Mouse (Mus musculus) gastrocnemius, adult 2 months (tissue): ENCODE results near the gene Cdh13. TPM values are rescaled to one million over a fixed set of nuclear protein-coding genes. Genes with fewer than 3 reads are reported as not detected.

Source experiments
- DNase-seq: peaks from one replicate; pipeline ENCODE4 v3.0.0; 2022
- H3K27ac ChIP-seq: fragments of 200-600 bp; 2 replicates; pipeline ENCODE4 v1.8.1; 2022; ENCODE audit warnings: mild to moderate bottlenecking
- H3K4me3 ChIP-seq: fragments of 200-600 bp; 2 replicates; pipeline ENCODE4 v1.8.1; 2022; ENCODE audit warnings: mild to moderate bottlenecking, moderate library complexity
- CTCF ChIP-seq: fragments of 200-600 bp; IDR thresholded peaks from 2 replicates; pipeline ENCODE4 v1.8.1; 2022; ENCODE audit warnings: antibody characterized with exemption, mild to moderate bottlenecking, moderate library complexity
- intact Hi-C: fragments of 180-260 bp; cut with DNase I; formaldehyde crosslinking; loops from one replicate; pipeline ENCODE4 v1.15.1; 2025
- total RNA-seq, 2 experiments: library from RNA; stranded (reverse); gene quantifications; 2 replicates each; pipeline ENCODE4 v1.2.3; 2021

The Cdh13 gene
- total RNA-seq, 2 experiments from 2014 or later = 88.3 to 104 TPM

DNA sequence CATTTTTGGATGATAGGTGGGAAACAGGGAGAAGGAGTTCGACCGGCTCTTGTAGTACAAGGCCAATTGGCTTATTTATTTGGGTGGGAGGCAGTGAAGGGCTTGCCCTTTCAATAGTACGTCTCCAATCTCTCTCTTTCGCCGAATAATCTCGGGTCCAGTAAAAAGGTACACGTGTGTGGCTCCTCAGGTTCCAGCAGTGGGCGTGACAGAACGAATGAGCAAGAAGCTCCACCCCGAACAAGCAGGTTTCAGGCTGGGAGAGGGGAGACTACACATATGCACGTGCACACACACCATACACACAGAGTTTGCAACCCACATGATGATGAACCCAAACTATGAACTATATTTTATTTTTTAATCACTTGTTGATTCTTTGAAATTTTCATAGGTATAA lies 653.9 kb downstream of the Cdh13 start:
- no peak overlapping the region for H3K4me3 ChIP-seq
- no peak for DNase-seq
- TF ChIP-seq CTCF = no peak
- intact Hi-C loops = no loop called here
- H3K27ac ChIP-seq = no peak overlapping the region

DNA sequence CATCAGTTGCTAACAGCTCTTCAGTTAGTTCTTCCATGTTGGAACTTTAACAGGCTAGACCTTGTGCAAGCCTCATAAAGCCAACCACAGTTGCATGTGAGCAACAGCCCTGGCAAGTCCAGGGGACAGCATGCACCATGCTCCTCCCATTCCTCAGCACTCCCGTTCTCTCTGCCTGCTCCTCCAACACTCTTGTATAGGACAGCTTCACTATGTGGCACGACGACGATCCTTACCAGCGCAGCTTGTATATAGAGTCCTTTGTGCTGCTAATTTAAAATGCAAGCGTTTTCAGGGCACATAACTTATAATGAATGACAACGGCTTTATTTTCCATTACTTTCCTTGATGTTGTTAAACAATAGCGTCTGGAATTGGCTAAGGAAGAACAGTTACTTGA lies 654.5 kb downstream of the Cdh13 start:
- intact Hi-C loops = no loop called here
- DNase-seq = no peak
- no peak overlapping the region for H3K4me3 ChIP-seq
- no peak overlapping the region for H3K27ac ChIP-seq
- no peak for TF ChIP-seq CTCF

DNA sequence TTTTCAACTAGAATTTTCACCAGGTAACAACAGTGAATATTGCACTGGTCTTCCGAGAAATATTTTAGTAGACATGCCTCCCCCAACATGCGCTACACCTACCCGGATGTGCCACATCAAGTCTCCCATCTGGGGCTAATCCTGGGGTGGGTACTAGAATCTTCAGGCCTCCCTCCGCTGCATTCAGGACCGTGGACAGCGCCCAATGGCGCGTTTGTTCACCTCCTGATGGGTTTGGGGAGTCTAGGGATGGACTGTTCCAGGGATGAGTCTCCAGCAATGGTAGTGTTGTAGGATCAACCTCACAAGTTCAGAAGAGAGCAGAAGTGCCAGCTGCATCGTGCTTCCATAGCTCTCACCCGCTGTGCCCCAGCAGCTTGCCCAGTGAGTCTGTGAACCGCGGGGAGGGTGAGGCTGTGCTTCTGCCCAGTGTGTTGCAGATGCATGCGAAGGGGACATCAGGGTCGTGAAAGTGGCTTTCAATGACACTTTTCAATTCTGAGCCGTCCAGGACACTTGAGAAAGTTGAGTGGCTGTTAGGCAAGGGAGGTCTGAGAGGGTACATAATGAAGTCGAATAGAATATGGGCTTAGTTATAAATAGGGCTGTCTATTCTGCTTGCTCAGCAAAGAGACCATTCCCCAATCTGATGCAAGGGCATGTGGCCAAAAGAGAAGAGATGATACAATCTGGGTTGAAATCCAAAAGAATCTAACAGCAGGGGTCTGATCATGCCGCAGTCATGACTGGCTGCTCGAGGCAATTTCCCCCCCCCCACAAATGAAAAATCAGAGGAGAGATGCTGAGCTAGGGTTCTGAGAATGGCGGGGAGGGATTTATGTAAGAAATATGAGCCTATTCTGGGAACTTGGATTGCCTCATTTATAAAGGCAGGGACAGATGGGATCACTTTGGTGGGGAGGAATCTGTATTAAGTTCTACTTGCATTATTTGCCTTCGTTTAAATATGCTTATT lies 668.5 kb downstream of the Cdh13 start:
- Histone ChIP-seq H3K4me3 (no peak overlapping the region), H3K27ac (no peak overlapping the region)
- DNase-seq = no peak
- intact Hi-C loops = no loop called here
- no peak for TF ChIP-seq CTCF

DNA sequence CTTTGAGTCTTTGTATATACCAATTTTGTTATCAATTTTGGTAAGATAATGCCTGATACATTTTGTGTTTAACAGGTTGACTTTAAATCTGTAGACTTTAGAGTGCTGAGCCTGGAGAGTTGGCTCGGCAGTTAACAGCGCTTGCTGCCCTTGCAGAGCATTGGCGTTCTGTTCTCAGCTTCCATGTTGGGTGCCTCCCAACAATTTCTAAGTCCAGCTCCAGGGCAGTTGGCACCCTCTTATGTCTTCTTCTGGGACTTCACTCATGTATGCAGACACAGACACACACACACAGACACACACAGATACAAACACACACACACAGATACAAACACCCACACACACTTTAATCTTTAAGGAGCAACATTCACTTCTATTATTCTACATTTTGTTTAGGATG lies 672.6 kb downstream of the Cdh13 start:
- no peak for TF ChIP-seq CTCF
- peak; percentile 35 for DNase-seq
- intact Hi-C loops = no loop called here
- Histone ChIP-seq H3K4me3 (no peak overlapping the region), H3K27ac (no peak overlapping the region)

DNA sequence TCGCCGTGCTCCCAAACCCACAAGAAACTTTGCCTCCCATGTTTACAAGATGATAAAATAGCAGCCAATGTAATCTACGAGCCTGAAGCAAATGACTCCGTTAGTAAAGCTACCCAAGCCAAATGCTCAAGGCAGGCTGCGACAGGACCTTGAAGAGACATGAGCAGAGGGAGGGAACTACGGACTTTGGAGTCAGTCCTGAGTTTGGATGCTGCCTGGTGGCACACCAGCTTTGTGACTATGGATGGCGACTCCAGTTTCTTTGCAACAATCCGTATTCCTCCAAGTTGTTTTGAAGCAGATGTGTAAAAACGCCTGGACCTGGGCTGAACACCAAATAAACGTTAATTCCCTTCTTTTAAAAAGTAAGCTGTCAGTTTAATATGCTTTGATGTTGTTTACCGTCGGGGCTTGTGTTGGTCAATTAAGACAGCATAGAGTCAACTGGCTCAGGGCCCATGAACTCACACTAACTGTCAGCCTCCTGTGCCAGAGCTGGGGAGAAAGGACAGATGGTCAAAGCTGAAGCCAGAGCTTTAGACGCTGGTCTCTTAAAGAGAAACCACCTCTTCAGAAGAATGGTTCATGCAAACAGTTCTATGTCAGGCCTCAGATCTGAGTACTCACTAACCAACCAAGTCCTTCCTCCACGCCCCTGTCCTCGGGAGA lies 678.5 kb downstream of the Cdh13 start:
- no peak for TF ChIP-seq CTCF
- Histone ChIP-seq H3K27ac (no peak overlapping the region), H3K4me3 (no peak overlapping the region)
- intact Hi-C loops = no loop called here
- DNase-seq = peak; percentile 36

DNA sequence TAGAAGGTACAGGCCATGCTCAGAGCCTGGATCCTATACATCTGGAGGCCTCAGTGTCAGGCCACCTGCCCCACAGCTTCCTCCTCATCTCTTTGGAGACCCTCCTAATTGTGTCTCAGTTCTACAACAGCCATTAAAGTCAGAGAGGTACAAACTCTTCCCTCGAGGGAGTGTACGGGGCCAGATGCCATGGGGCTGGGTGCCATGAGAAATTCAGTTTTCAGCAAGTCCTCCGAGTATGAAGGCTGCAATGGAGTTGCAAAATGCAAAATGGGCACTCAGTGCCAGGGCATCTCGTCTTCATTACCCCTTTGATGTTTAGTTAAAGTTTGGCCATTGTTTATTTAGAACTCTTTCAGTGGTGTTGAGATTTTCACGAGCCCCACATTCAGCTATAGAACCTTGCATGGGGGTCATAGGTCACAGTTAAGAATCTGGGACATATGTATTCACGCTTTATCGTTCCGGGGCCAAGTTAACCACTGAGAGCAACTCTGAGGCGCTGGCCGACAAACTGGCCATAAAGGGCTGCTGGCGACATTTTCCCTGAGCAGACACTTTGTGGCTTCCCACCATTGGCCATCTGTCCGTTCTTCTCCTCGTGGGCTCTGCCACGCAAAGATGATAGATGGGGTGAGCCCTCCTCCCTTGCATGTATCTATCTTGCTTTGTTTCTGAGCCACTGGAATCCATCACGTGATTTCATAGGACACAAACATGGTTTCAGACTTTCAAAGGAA lies 681.7 kb downstream of the Cdh13 start:
- intact Hi-C loops = no loop called here
- no peak for DNase-seq
- Histone ChIP-seq H3K27ac (no peak overlapping the region), H3K4me3 (no peak overlapping the region)
- no peak for TF ChIP-seq CTCF

DNA sequence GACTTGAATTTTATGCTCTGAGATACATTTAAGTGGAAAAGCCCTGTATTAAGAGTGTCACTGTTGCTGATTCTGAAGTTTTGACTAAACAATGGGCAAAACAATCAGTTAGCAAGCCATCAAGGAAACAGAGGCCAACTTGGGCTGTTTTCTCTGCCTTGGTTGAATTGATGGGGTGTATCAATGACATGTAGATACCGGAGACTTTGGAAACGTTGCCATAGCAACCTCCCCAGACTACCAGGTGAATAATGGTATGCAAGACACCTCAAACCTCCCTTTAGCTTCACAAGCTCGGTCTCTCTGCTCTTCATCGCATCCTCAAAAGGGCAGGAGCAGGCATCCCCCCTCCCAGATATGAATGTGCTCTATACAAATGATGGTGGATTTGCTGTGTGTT lies 685.4 kb downstream of the Cdh13 start:
- Histone ChIP-seq H3K4me3 (no peak overlapping the region), H3K27ac (no peak overlapping the region)
- intact Hi-C loops = no loop called here
- no peak for TF ChIP-seq CTCF
- DNase-seq = no peak

DNA sequence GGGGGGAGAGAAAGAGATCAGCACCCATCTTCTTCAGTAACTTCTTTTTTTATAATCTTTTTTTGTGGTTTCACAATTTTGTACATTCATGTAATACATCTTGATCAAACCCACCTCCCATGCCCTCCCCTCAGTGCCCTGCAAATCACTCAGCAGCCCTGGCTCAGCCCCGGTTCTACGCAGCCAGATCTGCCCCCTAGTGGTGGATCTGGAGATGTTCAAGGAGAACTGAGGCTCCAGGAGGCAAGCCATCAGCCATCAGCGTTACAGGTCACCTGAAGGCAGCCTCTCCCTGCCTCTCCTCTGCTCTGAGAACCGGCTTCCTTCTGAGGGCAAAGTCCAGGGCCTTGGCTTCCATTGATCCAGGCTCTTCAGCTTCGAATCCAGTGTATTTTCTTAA lies 696.3 kb downstream of the Cdh13 start:
- DNase-seq = peak; percentile 35
- H3K27ac ChIP-seq = no peak overlapping the region

DNA sequence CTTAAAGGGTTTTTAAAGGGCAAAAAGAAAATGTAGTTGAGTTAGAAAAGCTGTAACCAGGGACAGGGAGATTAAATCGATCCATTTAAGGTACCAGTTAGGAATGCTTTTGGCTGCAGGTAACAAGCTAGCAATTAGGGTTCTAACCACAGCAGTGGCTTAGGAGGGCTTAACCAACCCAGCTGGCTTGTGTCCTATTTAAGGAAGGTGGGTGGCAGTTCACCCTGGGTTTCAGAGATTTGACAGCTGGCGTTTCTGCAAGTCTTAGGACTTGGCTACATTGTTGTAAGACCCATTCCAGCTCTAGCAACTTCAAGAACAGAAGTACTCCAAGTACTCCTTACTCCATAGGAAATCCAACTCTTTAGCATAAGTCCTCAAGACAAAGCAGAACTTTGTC lies 700.2 kb downstream of the Cdh13 start:
- no peak for TF ChIP-seq CTCF
- intact Hi-C loops = no loop called here

More for the DNA sequence above, 696.3 kb downstream of the Cdh13 start:
- intact Hi-C loops = no loop called here
- peak; percentile 72 for TF ChIP-seq CTCF
- H3K4me3 ChIP-seq = no peak overlapping the region

DNA sequence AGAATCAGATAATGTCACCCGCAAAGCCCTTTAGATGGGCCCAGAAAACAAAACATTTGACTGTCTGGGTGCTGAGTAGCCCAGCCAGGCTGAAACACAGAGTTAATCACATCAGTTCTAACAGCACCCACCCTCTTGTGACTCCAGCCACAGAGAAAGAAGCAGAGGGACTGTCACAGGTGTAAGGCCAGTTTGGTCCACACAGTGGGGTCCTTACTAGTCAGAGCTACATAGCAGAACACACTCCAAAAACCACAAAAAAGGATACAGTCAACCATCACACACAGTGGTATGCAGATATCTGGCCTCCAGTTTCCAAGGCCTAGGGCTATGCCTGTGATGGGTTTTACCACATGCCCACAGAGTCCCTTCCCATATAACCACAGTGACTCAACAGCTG lies 703.3 kb downstream of the Cdh13 start:
- no peak for DNase-seq
- no peak for TF ChIP-seq CTCF
- H3K4me3 ChIP-seq = no peak overlapping the region
- intact Hi-C loops = no loop called here
- no peak overlapping the region for H3K27ac ChIP-seq

More for the DNA sequence above, 700.2 kb downstream of the Cdh13 start:
- Histone ChIP-seq H3K27ac (no peak overlapping the region), H3K4me3 (no peak overlapping the region)
- DNase-seq = no peak

DNA sequence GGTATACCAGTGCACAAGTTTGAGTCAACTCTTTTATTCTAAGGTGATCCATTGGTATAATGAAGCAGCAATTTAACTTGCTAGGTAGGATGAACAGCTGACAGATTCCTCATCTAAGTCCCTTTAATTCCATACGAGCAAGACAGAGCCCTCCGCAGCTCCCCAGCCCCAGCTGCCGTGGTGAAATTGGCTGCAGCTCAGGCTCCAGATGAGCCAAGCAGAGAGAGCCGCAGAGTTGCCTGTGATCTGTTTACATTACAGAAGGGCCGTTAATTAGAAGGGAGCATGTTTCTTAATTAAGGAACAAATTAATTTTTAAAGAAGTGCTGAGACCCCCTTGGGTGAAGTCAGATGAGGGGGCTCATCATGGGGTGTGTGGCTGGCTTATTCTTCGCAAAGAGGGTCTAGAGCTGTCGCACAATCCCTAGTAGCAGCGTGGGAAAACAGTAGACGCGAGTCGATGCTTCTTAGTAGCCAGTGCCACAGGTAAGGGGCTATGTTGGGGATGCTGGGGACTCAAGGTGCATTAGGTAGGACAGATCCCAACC lies 712.2 kb downstream of the Cdh13 start:
- no peak for DNase-seq
- intact Hi-C loops = no loop called here
- TF ChIP-seq CTCF = no peak
- Histone ChIP-seq H3K4me3 (no peak overlapping the region), H3K27ac (no peak overlapping the region)

DNA sequence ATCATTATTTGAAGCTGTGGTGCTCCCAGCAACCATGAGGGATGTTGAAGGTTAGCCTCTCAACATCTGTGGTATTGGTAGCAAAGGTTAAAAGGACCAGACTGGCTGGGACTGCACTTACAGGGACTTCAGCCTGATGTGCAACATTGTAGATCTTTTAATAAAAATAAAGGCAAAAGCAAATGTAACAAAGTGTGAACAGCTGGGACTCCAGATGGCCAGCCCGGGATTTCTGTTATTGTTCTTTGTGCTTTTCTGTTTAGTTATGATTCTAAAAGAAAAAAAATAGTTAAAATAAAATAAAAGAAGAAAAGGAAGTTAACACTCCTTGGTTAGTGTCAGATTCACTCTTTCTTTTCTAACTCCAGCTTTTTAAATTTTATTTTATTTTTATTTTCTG lies 717.1 kb downstream of the Cdh13 start:
- no peak for TF ChIP-seq CTCF
- intact Hi-C loops = no loop called here
- H3K27ac ChIP-seq = no peak overlapping the region
- DNase-seq = no peak
- H3K4me3 ChIP-seq = no peak overlapping the region
